In the genomic region with DNA sequence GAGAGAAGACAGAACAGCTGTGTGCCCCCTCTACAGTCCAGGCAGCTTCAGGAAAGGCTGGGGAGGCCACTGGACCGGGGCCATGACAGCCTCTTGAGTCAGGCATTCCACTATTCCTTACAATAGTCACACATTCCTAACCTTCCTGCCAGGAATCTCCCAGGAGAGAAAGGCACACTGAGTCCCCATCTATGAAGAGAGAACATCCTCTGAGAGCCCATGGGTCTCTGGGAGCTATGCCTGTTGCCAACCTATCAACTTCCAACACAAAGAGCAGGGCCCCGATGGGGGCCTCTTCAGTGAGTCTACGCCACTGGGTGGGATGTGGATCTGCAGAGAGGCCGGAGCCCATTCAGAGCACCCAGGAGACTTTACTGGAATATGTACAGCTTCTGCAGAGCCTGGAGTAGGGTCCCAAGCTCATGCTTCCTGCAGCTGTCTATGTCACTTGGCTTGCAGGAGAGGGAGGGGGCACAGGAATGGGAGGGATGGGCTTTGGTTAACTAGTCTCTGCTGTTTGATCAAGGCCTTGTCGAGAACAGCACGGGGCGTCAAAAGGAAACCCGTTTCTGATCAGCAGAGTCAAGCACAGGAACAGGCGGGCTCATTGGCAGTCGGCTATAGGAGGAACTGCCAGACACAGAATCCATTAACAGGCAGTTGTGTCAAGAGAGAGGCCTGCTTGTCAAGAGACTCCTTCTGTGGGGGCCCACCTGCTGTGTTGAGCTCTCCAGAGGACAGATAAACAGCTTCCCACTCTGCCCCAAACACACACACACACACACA, we compare ENCODE assay signal across 8 mouse cellular contexts.
DNase-seq lines count a peak whose midpoint lies in the region; ATAC-seq lines count a peak whose summit lies in the region.

No protein-coding gene starts in this region.

- H3K4me2 ChIP-seq in limb, embryonic 12.5 days, result peak overlapping the region; percentile 4; the same call in 1 of the 2 replicates
- no peak overlapping the region for H3K4me2 ChIP-seq in neural tube, embryonic 13.5 days

- no peaks in the 10 kb centered on the region for H3K9me3 ChIP-seq in forebrain, embryonic 10.5 days
- no peaks in the 10 kb centered on the region for H3K9me3 ChIP-seq in limb, embryonic 12.5 days
- H3K9me3 ChIP-seq in neural tube, embryonic 13.5 days, result no peaks in the 10 kb centered on the region

- no peak overlapping the region for H3K4me3 ChIP-seq in forebrain, embryonic 10.5 days
- H3K4me3 ChIP-seq in limb, embryonic 12.5 days (replicated peaks), result no peak overlapping the region
- H3K4me3 ChIP-seq in neural tube, embryonic 13.5 days, result no peak overlapping the region

- peaks cover 33% of the 10 kb centered on the region for H3K36me3 ChIP-seq in forebrain, embryonic 10.5 days (replicated peaks)
- 0 out of 2 replicates have a peak, but pooled peaks cover 5% of the 10 kb centered on the region for H3K36me3 ChIP-seq in limb, embryonic 12.5 days
- H3K36me3 ChIP-seq in neural tube, embryonic 13.5 days, result no peaks in the 10 kb centered on the region

- intact Hi-C loops in heart, postnatal 14 days (cut with DNase I), result no loop called here
- intact Hi-C loops in left cerebral cortex, postnatal 25 days (cut with DNase I), result no loop called here

- no peak overlapping the region for H3K9ac ChIP-seq in limb, embryonic 12.5 days (replicated peaks)
- no peak overlapping the region for H3K9ac ChIP-seq in neural tube, embryonic 13.5 days

- peak; percentile 11 for DNase-seq in layer of hippocampus, adult 9-11 months
- DNase-seq in layer of hippocampus, postnatal 25 days (ENCODE audit: extremely low spot score in 1 of 2, low spot score in 1 of 2), result no peak
- DNase-seq in forebrain, embryonic 10.5 days (ENCODE audit: extremely low spot score, low spot score), result no peak
- DNase-seq in heart, postnatal 14 days, result peak; percentile 78 to 82
- no peak for DNase-seq in left cerebral cortex, postnatal 25 days (ENCODE audit: low spot score in 2 of 2)

- 38% methylated on average over 10 of the region's 10 CpGs for WGBS in forebrain, embryonic 10.5 days
- WGBS in limb, embryonic 12.5 days, result 33% methylated on average over 10 of the region's 10 CpGs
- 24% methylated on average over 10 of the region's 10 CpGs for WGBS in neural tube, embryonic 13.5 days

- peak; percentile 30; the same call in 1 of the 2 replicates for ATAC-seq in limb, embryonic 12.5 days (ENCODE audit: insufficient number of reproducible peaks, insufficient read depth, low FRiP score, low TSS enrichment, low read depth)
- peak; percentile 55 for ATAC-seq in neural tube, embryonic 13.5 days (ENCODE audit: low read depth)
- ATAC-seq in activated CD4-positive, CD25-positive, alpha-beta regulatory T cell, adult 4 months, result no peak

- H3K27ac ChIP-seq in forebrain, embryonic 10.5 days, result peak overlapping the region; percentile 78
- H3K27ac ChIP-seq in limb, embryonic 12.5 days, result peak overlapping the region; percentile 76
- peak overlapping the region; percentile 86 for H3K27ac ChIP-seq in neural tube, embryonic 13.5 days (replicated peaks)

- H3K4me1 ChIP-seq in forebrain, embryonic 10.5 days, result peaks cover 95% of the 10 kb centered on the region
- H3K4me1 ChIP-seq in limb, embryonic 12.5 days (replicated peaks), result peaks cover 67% of the 10 kb centered on the region
- peaks cover 100% of the 10 kb centered on the region for H3K4me1 ChIP-seq in neural tube, embryonic 13.5 days (replicated peaks)

- no peaks in the 10 kb centered on the region for H3K27me3 ChIP-seq in forebrain, embryonic 10.5 days (ENCODE audit: poor library complexity, severe bottlenecking)
- H3K27me3 ChIP-seq in limb, embryonic 12.5 days, result no peaks in the 10 kb centered on the region
- H3K27me3 ChIP-seq in neural tube, embryonic 13.5 days, result no peaks in the 10 kb centered on the region

Comparison
In these comparisons a context has a peak if more than half of its experiments do, and no peak if none do; other contexts are left out.
1. DNase-seq: peak in layer of hippocampus, adult 9-11 months (single experiment) and heart, postnatal 14 days (2 of 2); none in layer of hippocampus, postnatal 25 days (0 of 2), forebrain, embryonic 10.5 days (single experiment) and left cerebral cortex, postnatal 25 days (0 of 2).
2. Peak in every context shown above with its lines, with median percentiles within 50 percentile points of each other: H3K27ac ChIP-seq.